11 mouse cellular contexts compared by ENCODE assay signal in the genomic region with DNA sequence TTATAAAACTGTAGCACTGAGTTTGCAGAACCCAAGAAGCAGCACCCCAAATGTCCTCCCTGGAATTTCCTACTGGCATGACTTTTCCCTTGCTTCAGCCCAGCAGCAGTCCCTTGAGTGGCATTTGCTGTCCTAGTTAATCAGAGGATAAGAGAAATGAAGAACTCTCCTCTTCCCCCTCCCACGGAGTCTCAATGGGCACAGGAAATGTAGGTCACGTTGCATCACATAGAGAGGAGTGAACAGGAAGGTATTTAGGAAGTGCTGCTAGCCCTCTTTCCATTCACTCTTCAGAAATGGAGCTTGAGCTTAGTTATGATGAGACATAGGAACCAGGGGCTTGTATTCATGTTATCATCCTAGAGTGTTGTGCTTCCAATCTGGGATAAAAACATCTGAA. TPM values are rescaled to one million over a fixed set of nuclear protein-coding genes. Genes with fewer than 3 reads are reported as not detected.
A peak's percentile ranks its signal among the peaks of the same experiment; 100 is the strongest.
DNase-seq lines count a peak whose midpoint lies in the region; ATAC-seq and TF ChIP-seq lines count a peak whose summit lies in the region.
"Had no signal": no experiment of that assay in that cellular context is flagged by ENCODE, and none has a peak within 500 bp of the region (broad histone marks: within the 10 kb centered on the region; RNA-seq: fewer than 3 reads in every experiment).

No protein-coding gene starts in this region.

- no peak overlapping the region for H3K4me2 ChIP-seq in hindbrain, embryonic 16.5 days (ENCODE audit: low read length)
- no peak overlapping the region for H3K4me2 ChIP-seq in hindbrain, embryonic 13.5 days
- no peak overlapping the region for H3K4me2 ChIP-seq in kidney, embryonic 14.5 days (replicated peaks; ENCODE audit: low read depth, low read length)
- H3K4me2 ChIP-seq in forebrain, embryonic 14.5 days (ENCODE audit: low read length): no peak overlapping the region
- H3K4me2 ChIP-seq: hindbrain, embryonic 14.5 days; midbrain, embryonic 15.5 days had no signal

- H3K4me3 ChIP-seq in hindbrain, embryonic 16.5 days (ENCODE audit: low read length): no peak overlapping the region
- H3K4me3 ChIP-seq in hindbrain, embryonic 13.5 days: no peak overlapping the region
- peak overlapping the region; percentile 2 for H3K4me3 ChIP-seq in bone marrow, adult 2 months (replicated peaks; ENCODE audit: control insufficient read depth, low read depth, low read length)
- no peak overlapping the region for H3K4me3 ChIP-seq in kidney, embryonic 14.5 days (ENCODE audit: low read length)
- no peak overlapping the region for H3K4me3 ChIP-seq in forebrain, embryonic 14.5 days (ENCODE audit: low read depth, low read length)
- H3K4me3 ChIP-seq: midbrain, embryonic 15.5 days had no signal

- H3K4me1 ChIP-seq in hindbrain, embryonic 16.5 days (ENCODE audit: control insufficient read depth, insufficient read depth, low read depth, low read length): peaks cover 3% of the 10 kb centered on the region
- H3K4me1 ChIP-seq in hindbrain, embryonic 13.5 days (replicated peaks): 0 out of 2 replicates have a peak, but pooled peaks cover 4% of the 10 kb centered on the region
- H3K4me1 ChIP-seq in bone marrow, adult 2 months (ENCODE audit: control insufficient read depth, insufficient read depth, low read length): no peaks in the 10 kb centered on the region
- H3K4me1 ChIP-seq in kidney, embryonic 14.5 days (ENCODE audit: control insufficient read depth, insufficient read depth, low read length): no peaks in the 10 kb centered on the region
- H3K4me1 ChIP-seq in forebrain, embryonic 14.5 days (ENCODE audit: control insufficient read depth, insufficient read depth, low read length): no peaks in the 10 kb centered on the region
- H3K4me1 ChIP-seq: midbrain, embryonic 15.5 days had no signal

- 33% methylated on average over 2 of the region's 2 CpGs for WGBS in hindbrain, embryonic 16.5 days
- WGBS in hindbrain, embryonic 13.5 days: 65% methylated on average over 2 of the region's 2 CpGs
- 4% methylated on average over 2 of the region's 2 CpGs for WGBS in bone marrow, adult 2 months
- WGBS in kidney, embryonic 14.5 days: 13% methylated on average over 2 of the region's 2 CpGs
- 54% methylated on average over 2 of the region's 2 CpGs for WGBS in forebrain, embryonic 14.5 days

- no peak overlapping the region for H3K9ac ChIP-seq in hindbrain, embryonic 16.5 days (ENCODE audit: low read depth, low read length)
- no peak overlapping the region for H3K9ac ChIP-seq in hindbrain, embryonic 13.5 days
- no peak overlapping the region for H3K9ac ChIP-seq in kidney, embryonic 14.5 days (ENCODE audit: low read depth, low read length)
- no peak overlapping the region for H3K9ac ChIP-seq in forebrain, embryonic 14.5 days (ENCODE audit: low read length)
- H3K9ac ChIP-seq: hindbrain, embryonic 14.5 days; midbrain, embryonic 15.5 days had no signal

- no peaks in the 10 kb centered on the region for H3K36me3 ChIP-seq in hindbrain, embryonic 16.5 days (ENCODE audit: control insufficient read depth, insufficient read depth, low read length)
- no peaks in the 10 kb centered on the region for H3K36me3 ChIP-seq in hindbrain, embryonic 13.5 days
- no peaks in the 10 kb centered on the region for H3K36me3 ChIP-seq in kidney, embryonic 14.5 days (ENCODE audit: control insufficient read depth, insufficient read depth, low read length)
- H3K36me3 ChIP-seq in forebrain, embryonic 14.5 days (ENCODE audit: control insufficient read depth, insufficient read depth, low read length): no peaks in the 10 kb centered on the region
- H3K36me3 ChIP-seq: midbrain, embryonic 15.5 days had no signal

- no peak for TF ChIP-seq CTCF in bone marrow, adult 2 months (IDR thresholded peaks at IDR 0.05; ENCODE audit: control insufficient read depth, insufficient read depth, low read length)

- no peaks in the 10 kb centered on the region for H3K27me3 ChIP-seq in hindbrain, embryonic 16.5 days (replicated peaks; ENCODE audit: control insufficient read depth, insufficient read depth, low read length)
- no peaks in the 10 kb centered on the region for H3K27me3 ChIP-seq in hindbrain, embryonic 13.5 days
- H3K27me3 ChIP-seq in kidney, embryonic 14.5 days (ENCODE audit: control insufficient read depth, insufficient read depth, low read length): no peaks in the 10 kb centered on the region
- H3K27me3 ChIP-seq in forebrain, embryonic 14.5 days (replicated peaks; ENCODE audit: control insufficient read depth, insufficient read depth, low read length): no peaks in the 10 kb centered on the region
- H3K27me3 ChIP-seq: midbrain, embryonic 15.5 days had no signal

- DNase-seq in CD4-positive, CD25-positive, alpha-beta regulatory T cell, adult 2 months (ENCODE audit: low read depth, low spot score): peak; percentile 51
- peak; percentile 7 for DNase-seq in lung, postnatal 25 days (ENCODE audit: low spot score)
- DNase-seq in urinary bladder, postnatal 25 days (ENCODE audit: low spot score): no peak
- no peak for DNase-seq in forebrain, embryonic 14.5 days (ENCODE audit: low spot score)
- DNase-seq: gastrocnemius, postnatal 14 days had no signal

- peak; percentile 50 for ATAC-seq in hindbrain, embryonic 16.5 days
- ATAC-seq in hindbrain, embryonic 13.5 days (ENCODE audit: low FRiP score): no peak
- ATAC-seq in kidney, embryonic 14.5 days (ENCODE audit: low FRiP score, low TSS enrichment): no peak
- ATAC-seq in forebrain, embryonic 14.5 days: no peak
- ATAC-seq: midbrain, embryonic 15.5 days had no signal

- H3K27ac ChIP-seq in hindbrain, embryonic 16.5 days (ENCODE audit: low read depth, low read length): no peak overlapping the region
- no peak overlapping the region for H3K27ac ChIP-seq in hindbrain, embryonic 13.5 days
- peak overlapping the region; percentile 4; the same call in 1 of the 2 replicates for H3K27ac ChIP-seq in bone marrow, adult 2 months (ENCODE audit: control insufficient read depth, insufficient read depth, low read depth, low read length, poor library complexity)
- H3K27ac ChIP-seq in kidney, embryonic 14.5 days (ENCODE audit: low read depth, low read length): no peak overlapping the region
- H3K27ac ChIP-seq in forebrain, embryonic 14.5 days (ENCODE audit: low read depth, low read length): no peak overlapping the region
- H3K27ac ChIP-seq: hindbrain, embryonic 14.5 days; midbrain, embryonic 15.5 days had no signal

- TF ChIP-seq POLR2A in bone marrow, adult 2 months (IDR thresholded peaks at IDR 0.05; ENCODE audit: borderline replicate concordance, control insufficient read depth, low read depth, low read length): no peak

- H3K9me3 ChIP-seq in hindbrain, embryonic 16.5 days (ENCODE audit: control insufficient read depth, low read length): no peaks in the 10 kb centered on the region
- H3K9me3 ChIP-seq in hindbrain, embryonic 13.5 days: no peaks in the 10 kb centered on the region
- H3K9me3 ChIP-seq in kidney, embryonic 14.5 days (ENCODE audit: control insufficient read depth, low read length): no peaks in the 10 kb centered on the region
- H3K9me3 ChIP-seq in forebrain, embryonic 14.5 days (replicated peaks; ENCODE audit: control insufficient read depth, low read length): no peaks in the 10 kb centered on the region
- H3K9me3 ChIP-seq: midbrain, embryonic 15.5 days had no signal

RNA-seq across cellular contexts. Expression of gene Thoc7, which starts 19.6 kb away (rescaled TPM):
- polyA plus RNA-seq in hindbrain, embryonic 16.5 days (2015; fragmentation: Nextera tagmentation; extraction: Ambion mirVana): 158 and 160 TPM in 2 replicates
- 204 and 211 TPM in 2 replicates for polyA plus RNA-seq in hindbrain, embryonic 13.5 days (2015; fragmentation: Nextera tagmentation; extraction: Ambion mirVana)
- polyA plus RNA-seq in bone marrow, adult 2 months (2011; ENCODE audit: insufficient read depth, insufficient read length, low replicate concordance, missing spikeins): 63.9 and 71.1 TPM in 2 replicates
- polyA plus RNA-seq in kidney, embryonic 14.5 days (2014; fragmentation: Nextera tagmentation; extraction: Ambion mirVana): 211 and 296 TPM in 2 replicates
- 208 and 217 TPM in 2 replicates for polyA plus RNA-seq in forebrain, embryonic 14.5 days (2014; fragmentation: Nextera tagmentation; extraction: Ambion mirVana)

RNA-seq across cellular contexts. Expression of gene Atxn7, which starts 20.0 kb away (rescaled TPM):
- polyA plus RNA-seq in hindbrain, embryonic 16.5 days (2015; fragmentation: Nextera tagmentation; extraction: Ambion mirVana): 3.1 and 3.3 TPM in 2 replicates
- polyA plus RNA-seq in hindbrain, embryonic 13.5 days (2015; fragmentation: Nextera tagmentation; extraction: Ambion mirVana): 3.1 and 4.2 TPM in 2 replicates
- polyA plus RNA-seq in bone marrow, adult 2 months (2011; ENCODE audit: insufficient read depth, insufficient read length, low replicate concordance, missing spikeins): 6.7 and 22.4 TPM in 2 replicates
- 6.3 and 7.1 TPM in 2 replicates for polyA plus RNA-seq in kidney, embryonic 14.5 days (2014; fragmentation: Nextera tagmentation; extraction: Ambion mirVana)
- polyA plus RNA-seq in forebrain, embryonic 14.5 days (2014; fragmentation: Nextera tagmentation; extraction: Ambion mirVana): 3.5 and 3.6 TPM in 2 replicates

Comparison
In these comparisons a context has a peak if more than half of its experiments do, and no peak if none do; other contexts are left out.
1. DNase-seq: peak in CD4-positive, CD25-positive, alpha-beta regulatory T cell, adult 2 months (single experiment) and lung, postnatal 25 days (single experiment); none in urinary bladder, postnatal 25 days (single experiment) and forebrain, embryonic 14.5 days (single experiment).